Mouse (Mus musculus): Measurements from ENCODE around the gene Brd2. TPM values are rescaled to one million over a fixed set of nuclear protein-coding genes. Genes with fewer than 3 reads are reported as not detected.
A peak's percentile ranks its signal among the peaks of the same experiment; 100 is the strongest.

Brd2 gene
- total RNA-seq (2012; rRNA removed): 257 and 321 TPM in 2 replicates

DNA sequence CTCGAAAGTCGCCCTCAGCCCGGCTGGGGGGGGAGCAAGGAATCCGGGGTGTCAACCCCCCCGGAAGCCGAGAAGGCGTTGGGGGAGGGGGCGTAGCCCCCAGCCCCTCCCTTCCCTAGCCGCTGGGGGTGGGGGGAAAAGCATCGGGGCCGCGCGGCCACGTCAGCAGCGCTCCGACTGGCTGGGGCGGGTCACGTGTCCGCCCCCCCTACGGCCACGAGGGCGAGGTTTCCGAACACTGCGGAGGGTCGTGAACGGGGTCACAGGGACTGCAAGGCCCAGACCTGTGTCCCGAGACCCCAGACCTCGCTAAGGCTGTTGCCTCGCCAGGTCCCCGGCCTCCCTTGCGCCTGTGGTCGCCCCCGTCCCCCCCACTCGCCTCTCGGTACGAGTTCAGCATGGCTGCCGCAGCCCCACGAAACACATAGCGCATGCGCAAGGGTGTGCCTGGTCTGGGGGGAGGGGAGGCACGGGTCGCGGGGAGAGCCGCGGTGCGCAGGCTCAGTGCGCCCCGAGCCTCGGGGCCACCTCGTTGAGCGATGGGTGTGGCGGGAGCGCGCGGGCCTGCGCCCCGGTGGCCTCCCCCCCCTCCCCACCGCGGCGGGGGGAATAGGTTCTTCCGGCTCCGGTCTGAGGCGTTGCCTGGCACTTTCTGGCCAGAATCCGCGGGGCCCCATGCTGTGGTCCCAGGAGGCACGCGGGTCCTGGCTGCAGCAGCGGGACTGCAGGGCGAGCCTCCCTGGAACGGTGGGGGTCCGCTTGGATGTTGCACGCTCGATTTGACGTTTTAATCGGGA is at the start of gene Brd2:
Brd2 (minus strand) TSS at position 447 of the 797 bp plus-strand sequence.
- Histone ChIP-seq H3K36me3 (ENCODE audit: control insufficient read depth, insufficient read depth, low read length, poor library complexity, severe bottlenecking) (peaks cover 21% of the 10 kb centered on the region), H3K27ac (ENCODE audit: insufficient read depth, low read depth, low read length, poor library complexity, severe bottlenecking) (peak within 1 kb of the TSS; percentile 99), H3K4me1 (ENCODE audit: control insufficient read depth in 2 of 2, insufficient read depth in 2 of 2, low read length in 2 of 2, poor library complexity in 1 of 2) (peaks cover 0 to 6% of the 10 kb centered on the region in 2 experiments; a peak in 1 of 4 replicates), H3K4me3 (ENCODE audit: insufficient read depth in 1 of 2, low read depth in 1 of 2, low read length in 2 of 2, poor library complexity in 1 of 2, severe bottlenecking in 1 of 2) (peak within 1 kb of the TSS; percentile 85 to 90), H3K9me3 (ENCODE audit: control insufficient read depth, insufficient read depth, low read depth, low read length) (no peaks in the 10 kb centered on the region), H3K9ac (ENCODE audit: insufficient read depth, low read depth, low read length, poor library complexity, severe bottlenecking) (peak within 1 kb of the TSS; percentile 99)
- no peak for TF ChIP-seq MAFK (IDR thresholded peaks at IDR 0.05; ENCODE audit: insufficient read depth, low read depth, low read length)
- no peak for TF ChIP-seq HCFC1 (IDR thresholded peaks at IDR 0.05; ENCODE audit: borderline replicate concordance, insufficient read depth, low read length)
- no peak for TF ChIP-seq CHD2 (IDR thresholded peaks at IDR 0.05; ENCODE audit: low read depth, low read length)
- TF ChIP-seq ZC3H11A (IDR thresholded peaks at IDR 0.05; ENCODE audit: borderline replicate concordance, low read depth, low read length): no peak
- TF ChIP-seq ZNF384 (IDR thresholded peaks at IDR 0.05; ENCODE audit: low read depth, low read length): no peak
- DNase-seq (ENCODE audit: low read depth, low spot score): peak; percentile 91
- in situ Hi-C loops (cut with MboI; ENCODE audit: low sequenced_read_pairs in 2 of 2, unreplicated experiment in 2 of 2): no loop called here

- Histone ChIP-seq H3K4me1 (ENCODE audit: control insufficient read depth in 2 of 2, insufficient read depth in 2 of 2, low read length in 2 of 2, poor library complexity in 1 of 2) (no peaks in the 10 kb centered on the region), H3K9me3 (ENCODE audit: control insufficient read depth, insufficient read depth, low read depth, low read length) (no peaks in the 10 kb centered on the region), H3K9ac (ENCODE audit: insufficient read depth, low read depth, low read length, poor library complexity, severe bottlenecking) (no peak overlapping the region), H3K4me3 (ENCODE audit: insufficient read depth in 1 of 2, low read depth in 1 of 2, low read length in 2 of 2, poor library complexity in 1 of 2, severe bottlenecking in 1 of 2) (no peak overlapping the region), H3K27ac (ENCODE audit: insufficient read depth, low read depth, low read length, poor library complexity, severe bottlenecking) (no peak overlapping the region), H3K36me3 (ENCODE audit: control insufficient read depth, insufficient read depth, low read length, poor library complexity, severe bottlenecking) (no peaks in the 10 kb centered on the region)
- peak; percentile 60 for DNase-seq (ENCODE audit: low read depth, low spot score)
- TF ChIP-seq MAFK (IDR thresholded peaks at IDR 0.05; ENCODE audit: insufficient read depth, low read depth, low read length) (no peak), CHD2 (IDR thresholded peaks at IDR 0.05; ENCODE audit: low read depth, low read length) (no peak), ZC3H11A (IDR thresholded peaks at IDR 0.05; ENCODE audit: borderline replicate concordance, low read depth, low read length) (peak; percentile 30; the same call in 1 of the 2 replicates)
- in situ Hi-C loops (cut with MboI; ENCODE audit: low sequenced_read_pairs in 2 of 2, unreplicated experiment in 2 of 2): no loop called here
Measured at GRCm38 (mm10) chr17:34170877-34171498, 48.6 kb upstream of the Brd2 start.

DNA sequence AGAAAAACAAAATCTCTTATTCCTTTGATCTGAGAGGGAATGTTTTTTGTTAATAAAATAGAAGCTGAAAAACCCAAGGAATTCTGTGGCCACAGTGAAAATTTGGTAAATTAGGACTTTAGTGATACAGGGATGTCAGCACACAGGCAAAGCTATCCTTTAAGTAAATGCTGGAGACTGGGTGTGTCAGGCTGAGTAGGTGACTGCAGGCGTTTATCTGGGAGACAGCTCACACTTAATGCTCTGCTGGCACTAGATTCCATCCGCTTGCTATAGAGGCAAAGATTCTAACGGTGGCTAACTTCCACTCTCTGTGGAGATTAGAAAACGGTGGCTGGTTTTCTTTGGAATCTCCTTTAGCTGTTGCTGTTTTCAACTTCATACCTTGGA is 48.0 kb upstream of the Brd2 start:
- Histone ChIP-seq H3K4me3 (ENCODE audit: insufficient read depth in 1 of 2, low read depth in 1 of 2, low read length in 2 of 2, poor library complexity in 1 of 2, severe bottlenecking in 1 of 2) (no peak overlapping the region), H3K4me1 (ENCODE audit: control insufficient read depth in 2 of 2, insufficient read depth in 2 of 2, low read length in 2 of 2, poor library complexity in 1 of 2) (no peaks in the 10 kb centered on the region), H3K9me3 (ENCODE audit: control insufficient read depth, insufficient read depth, low read depth, low read length) (no peaks in the 10 kb centered on the region), H3K9ac (ENCODE audit: insufficient read depth, low read depth, low read length, poor library complexity, severe bottlenecking) (no peak overlapping the region), H3K36me3 (ENCODE audit: control insufficient read depth, insufficient read depth, low read length, poor library complexity, severe bottlenecking) (no peaks in the 10 kb centered on the region), H3K27ac (ENCODE audit: insufficient read depth, low read depth, low read length, poor library complexity, severe bottlenecking) (no peak overlapping the region)
- TF ChIP-seq CHD2 (IDR thresholded peaks at IDR 0.05; ENCODE audit: low read depth, low read length) (no peak), MAFK (IDR thresholded peaks at IDR 0.05; ENCODE audit: insufficient read depth, low read depth, low read length) (no peak), ZC3H11A (IDR thresholded peaks at IDR 0.05; ENCODE audit: borderline replicate concordance, low read depth, low read length) (no peak), HCFC1 (IDR thresholded peaks at IDR 0.05; ENCODE audit: borderline replicate concordance, insufficient read depth, low read length) (no peak), ZNF384 (IDR thresholded peaks at IDR 0.05; ENCODE audit: low read depth, low read length) (no peak)
- in situ Hi-C loops (cut with MboI; ENCODE audit: low sequenced_read_pairs in 2 of 2, unreplicated experiment in 2 of 2): no loop called here
- no peak for DNase-seq (ENCODE audit: low read depth, low spot score)

- H3K4me3 ChIP-seq (ENCODE audit: insufficient read depth in 1 of 2, low read depth in 1 of 2, low read length in 2 of 2, poor library complexity in 1 of 2, severe bottlenecking in 1 of 2): no peak overlapping the region
- no peaks in the 10 kb centered on the region for H3K36me3 ChIP-seq (ENCODE audit: control insufficient read depth, insufficient read depth, low read length, poor library complexity, severe bottlenecking)
- no peak for DNase-seq (ENCODE audit: low read depth, low spot score)
- no peak overlapping the region for H3K27ac ChIP-seq (ENCODE audit: insufficient read depth, low read depth, low read length, poor library complexity, severe bottlenecking)
- in situ Hi-C loops (cut with MboI; ENCODE audit: low sequenced_read_pairs in 2 of 2, unreplicated experiment in 2 of 2): no loop called here
- H3K9ac ChIP-seq (ENCODE audit: insufficient read depth, low read depth, low read length, poor library complexity, severe bottlenecking): no peak overlapping the region
- no peaks in the 10 kb centered on the region for H3K9me3 ChIP-seq (ENCODE audit: control insufficient read depth, insufficient read depth, low read depth, low read length)
- TF ChIP-seq ZC3H11A (IDR thresholded peaks at IDR 0.05; ENCODE audit: borderline replicate concordance, low read depth, low read length) (peak; percentile 62; the same call in 1 of the 2 replicates), MAFK (IDR thresholded peaks at IDR 0.05; ENCODE audit: insufficient read depth, low read depth, low read length) (no peak)
- H3K4me1 ChIP-seq (ENCODE audit: control insufficient read depth in 2 of 2, insufficient read depth in 2 of 2, low read length in 2 of 2, poor library complexity in 1 of 2): no peaks in the 10 kb centered on the region
Measured at GRCm38 (mm10) chr17:34169279-34169678, 46.8 kb upstream of the Brd2 start.

All from ES-E14 (cell line).